Mouse (Mus musculus): ENCODE results near the gene B3gnt9.

DNA sequence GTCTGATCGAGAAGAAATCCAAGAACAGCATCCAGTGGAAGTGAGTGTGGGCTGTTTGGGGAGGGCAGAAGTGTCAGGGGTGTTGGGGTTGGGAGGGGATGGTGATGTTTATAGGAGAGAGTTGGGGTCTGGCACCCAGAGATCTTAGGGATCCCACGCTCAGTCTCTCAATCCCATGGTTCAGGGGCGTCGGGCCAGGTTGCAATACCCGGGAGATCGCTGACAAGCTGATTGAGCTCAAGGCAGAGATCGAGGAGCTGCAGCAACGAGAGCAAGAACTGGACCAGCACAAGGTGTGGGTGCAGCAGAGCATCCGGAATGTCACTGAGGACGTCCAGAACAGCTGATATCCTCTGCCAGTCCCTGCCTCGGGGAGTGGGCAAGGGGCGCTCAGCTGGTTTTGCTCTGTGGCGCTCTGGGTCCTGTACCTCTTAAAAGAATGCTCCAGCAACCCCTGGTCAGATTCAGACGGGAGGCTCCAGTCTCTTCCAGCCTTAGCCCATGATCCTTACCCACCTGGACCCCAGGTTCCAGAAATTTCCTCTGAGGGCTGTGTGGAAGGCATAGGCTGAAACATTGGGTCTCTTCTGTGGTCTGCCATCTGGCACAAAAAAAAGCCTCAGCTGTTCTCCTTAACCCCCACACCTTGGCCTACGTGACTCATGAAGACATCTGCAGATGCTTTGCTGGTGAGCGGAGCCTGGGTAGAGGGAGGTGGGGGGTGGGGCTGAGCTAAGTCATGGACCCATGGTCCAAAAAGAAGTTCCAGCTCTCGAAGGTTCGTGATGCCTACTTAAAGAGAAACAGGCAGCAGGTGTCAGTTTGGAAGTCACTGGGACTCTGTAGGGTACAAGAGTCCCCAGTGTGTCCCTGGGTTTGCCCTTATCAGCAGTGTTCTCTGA is 43.6 kb upstream of the B3gnt9 start:
- no peak for TF ChIP-seq EP300 (IDR thresholded peaks at IDR 0.05; ENCODE audit: low read depth)
- no peak for TF ChIP-seq CTCF (IDR thresholded peaks at IDR 0.05; ENCODE audit: low read depth)
